ENCODE assay signal across 9 mouse cellular contexts in genomic region chr2:156838839-156839238, GRCm38 (mm10). TPM values are rescaled to one million over a fixed set of nuclear protein-coding genes. Genes with fewer than 3 reads are reported as not detected.
A peak's percentile ranks its signal among the peaks of the same experiment; 100 is the strongest.
DNase-seq lines count a peak whose midpoint lies in the region; ATAC-seq and TF ChIP-seq lines count a peak whose summit lies in the region.
"Had no signal": no experiment of that assay in that cellular context is flagged by ENCODE, and none has a peak within 500 bp of the region (broad histone marks: within the 10 kb centered on the region; RNA-seq: fewer than 3 reads in every experiment).

No protein-coding gene starts in this region.

- H3K9ac ChIP-seq in forebrain, postnatal 0 days, result no peak overlapping the region
- H3K9ac ChIP-seq in lung, postnatal 0 days (replicated peaks; ENCODE audit: low read depth), result no peak overlapping the region
- H3K9ac ChIP-seq in limb, embryonic 15.5 days, result 0 out of 2 replicates have a peak overlapping the region, but pooled peaks have one; percentile 85
- no peak overlapping the region for H3K9ac ChIP-seq in stomach, postnatal 0 days (ENCODE audit: low read length)

- no peak for TF ChIP-seq EP300 in lung, postnatal 0 days (IDR thresholded peaks at IDR 0.05)
- TF ChIP-seq EP300 in stomach, postnatal 0 days (optimal IDR thresholded peaks at IDR 0.05), result no peak

- H3K4me3 ChIP-seq in forebrain, embryonic 10.5 days, result peak overlapping the region; percentile 95
- no peak overlapping the region for H3K4me3 ChIP-seq in forebrain, postnatal 0 days (ENCODE audit: low read depth, low read length)
- H3K4me3 ChIP-seq in lung, postnatal 0 days (ENCODE audit: low read depth, low read length), result no peak overlapping the region
- H3K4me3 ChIP-seq in limb, embryonic 15.5 days, result peak overlapping the region; percentile 88
- no peak overlapping the region for H3K4me3 ChIP-seq in stomach, postnatal 0 days (ENCODE audit: low read depth, low read length)
- no peak overlapping the region for H3K4me3 ChIP-seq in layer of hippocampus, adult 2 months

- no peak for DNase-seq in forebrain, embryonic 10.5 days (ENCODE audit: extremely low spot score, low spot score)
- no peak for DNase-seq in forebrain, postnatal 0 days
- no peak for DNase-seq in lung, postnatal 0 days (ENCODE audit: low spot score)
- no peak for DNase-seq in lung, postnatal 14 days
- DNase-seq in stomach, postnatal 0 days (ENCODE audit: low spot score), result no peak
- no peak for DNase-seq in urinary bladder, postnatal 4 days (ENCODE audit: low spot score in 2 of 2)
- DNase-seq in layer of hippocampus, adult 2 months (ENCODE audit: low spot score in 2 of 2), result no peak
- DNase-seq: thymus, postnatal 36 days had no signal

- no peak for TF ChIP-seq CTCF in forebrain, postnatal 0 days (IDR thresholded peaks at IDR 0.05; ENCODE audit: low read depth)
- TF ChIP-seq CTCF in lung, postnatal 0 days (IDR thresholded peaks at IDR 0.05), result no peak
- TF ChIP-seq CTCF in stomach, postnatal 0 days (IDR thresholded peaks at IDR 0.05; ENCODE audit: low read depth), result no peak
- TF ChIP-seq CTCF in layer of hippocampus, adult 2 months (conservative IDR thresholded peaks at IDR 0.05), result no peak

- peaks cover 51% of the 10 kb centered on the region for H3K36me3 ChIP-seq in forebrain, embryonic 10.5 days (replicated peaks)
- no peaks in the 10 kb centered on the region for H3K36me3 ChIP-seq in forebrain, postnatal 0 days (ENCODE audit: insufficient read depth)
- H3K36me3 ChIP-seq in lung, postnatal 0 days (ENCODE audit: insufficient read depth, low read length), result no peaks in the 10 kb centered on the region
- H3K36me3 ChIP-seq in limb, embryonic 15.5 days, result peaks cover 29% of the 10 kb centered on the region
- H3K36me3 ChIP-seq in stomach, postnatal 0 days (ENCODE audit: control insufficient read depth, insufficient read depth, low read length), result no peaks in the 10 kb centered on the region

- peaks cover 4% of the 10 kb centered on the region; the same call in 1 of the 2 replicates for H3K9me3 ChIP-seq in forebrain, embryonic 10.5 days
- H3K9me3 ChIP-seq in forebrain, postnatal 0 days (ENCODE audit: low read length), result no peaks in the 10 kb centered on the region
- H3K9me3 ChIP-seq in lung, postnatal 0 days (ENCODE audit: low read length), result no peaks in the 10 kb centered on the region
- no peaks in the 10 kb centered on the region for H3K9me3 ChIP-seq in limb, embryonic 15.5 days
- no peaks in the 10 kb centered on the region for H3K9me3 ChIP-seq in stomach, postnatal 0 days (ENCODE audit: control insufficient read depth, low read length)

- no peak overlapping the region for H3K4me2 ChIP-seq in forebrain, postnatal 0 days (ENCODE audit: low read depth)
- H3K4me2 ChIP-seq in lung, postnatal 0 days (replicated peaks; ENCODE audit: low read depth, low read length), result no peak overlapping the region
- H3K4me2 ChIP-seq in limb, embryonic 15.5 days, result peak overlapping the region; percentile 79
- H3K4me2 ChIP-seq in stomach, postnatal 0 days (replicated peaks; ENCODE audit: low read depth), result peak overlapping the region; percentile 96; the same call in 1 of the 2 replicates

- peak overlapping the region; percentile 97 for H3K27ac ChIP-seq in forebrain, embryonic 10.5 days
- H3K27ac ChIP-seq in forebrain, postnatal 0 days (ENCODE audit: low read depth, low read length), result no peak overlapping the region
- H3K27ac ChIP-seq in lung, postnatal 0 days (ENCODE audit: low read length), result peak overlapping the region; percentile 85
- peak overlapping the region; percentile 96 for H3K27ac ChIP-seq in limb, embryonic 15.5 days
- peak overlapping the region; percentile 89; the same call in 1 of the 2 replicates for H3K27ac ChIP-seq in stomach, postnatal 0 days (replicated peaks)
- no peak overlapping the region for H3K27ac ChIP-seq in layer of hippocampus, adult 2 months

- no peak for ATAC-seq in forebrain, postnatal 0 days
- no peak for ATAC-seq in lung, postnatal 0 days
- ATAC-seq in limb, embryonic 15.5 days (ENCODE audit: insufficient number of reproducible peaks, low FRiP score, low TSS enrichment, low read depth), result no peak
- no peak for ATAC-seq in stomach, postnatal 0 days (ENCODE audit: low FRiP score, low TSS enrichment)

- WGBS in forebrain, embryonic 10.5 days, result 66% methylated on average over 6 of the region's 6 CpGs
- 61% methylated on average over 6 of the region's 6 CpGs for WGBS in forebrain, postnatal 0 days
- 55% methylated on average over 6 of the region's 6 CpGs for WGBS in lung, postnatal 0 days
- WGBS in limb, embryonic 15.5 days, result 59% methylated on average over 6 of the region's 6 CpGs
- WGBS in stomach, postnatal 0 days, result 64% methylated on average over 6 of the region's 6 CpGs

- H3K4me1 ChIP-seq in forebrain, embryonic 10.5 days, result peaks cover 45% of the 10 kb centered on the region
- no peaks in the 10 kb centered on the region for H3K4me1 ChIP-seq in forebrain, postnatal 0 days (ENCODE audit: insufficient read depth)
- peaks cover 21% of the 10 kb centered on the region for H3K4me1 ChIP-seq in lung, postnatal 0 days (ENCODE audit: insufficient read depth, low read depth, low read length)
- peaks cover 43% of the 10 kb centered on the region for H3K4me1 ChIP-seq in limb, embryonic 15.5 days
- peaks cover 12% of the 10 kb centered on the region; the same call in 1 of the 2 replicates for H3K4me1 ChIP-seq in stomach, postnatal 0 days (replicated peaks; ENCODE audit: control insufficient read depth, insufficient read depth)

- H3K27me3 ChIP-seq in forebrain, embryonic 10.5 days (ENCODE audit: poor library complexity, severe bottlenecking), result no peaks in the 10 kb centered on the region
- H3K27me3 ChIP-seq in forebrain, postnatal 0 days (ENCODE audit: insufficient read depth, low read length), result no peaks in the 10 kb centered on the region
- H3K27me3 ChIP-seq in lung, postnatal 0 days (replicated peaks; ENCODE audit: insufficient read depth, low read length), result no peaks in the 10 kb centered on the region
- H3K27me3 ChIP-seq in limb, embryonic 15.5 days, result no peaks in the 10 kb centered on the region
- no peaks in the 10 kb centered on the region for H3K27me3 ChIP-seq in stomach, postnatal 0 days (ENCODE audit: control insufficient read depth, insufficient read depth, low read length)

RNA-seq across cellular contexts. Expression of gene Tgif2, which starts 1.0 kb away (rescaled TPM):
- polyA plus RNA-seq in forebrain, embryonic 10.5 days (2016; fragmentation: Nextera tagmentation; extraction: Ambion mirVana), result 108 and 109 TPM in 2 replicates
- total RNA-seq in forebrain, postnatal 0 days (2014; rRNA removed), result 13.1 and 13.7 TPM in 2 replicates
- 8.7 and 9.3 TPM in 2 replicates for polyA plus RNA-seq in forebrain, postnatal 0 days (2015; fragmentation: Nextera tagmentation; extraction: Ambion mirVana)
- polyA plus RNA-seq in lung, postnatal 0 days (2015; fragmentation: Nextera tagmentation; extraction: Ambion mirVana), result 13.7 and 15.1 TPM in 2 replicates
- 49.2 and 52.7 TPM in 2 replicates for polyA plus RNA-seq in limb, embryonic 15.5 days (2015; fragmentation: Nextera tagmentation; extraction: Ambion mirVana)
- polyA plus RNA-seq in stomach, postnatal 0 days (2015; fragmentation: Nextera tagmentation; extraction: Ambion mirVana), result 11.9 and 13.3 TPM in 2 replicates
- total RNA-seq in layer of hippocampus, adult 2 months (2021), result 1 to 10 TPM in 1 of 2 experiments, under 1 TPM in 1; 0.77 to 1.4 TPM

RNA-seq across cellular contexts. Expression of gene 4930518I15Rik, which starts 18.9 kb away (rescaled TPM):
- 7.7 and 9.3 TPM in 2 replicates for polyA plus RNA-seq in forebrain, embryonic 10.5 days (2016; fragmentation: Nextera tagmentation; extraction: Ambion mirVana)
- total RNA-seq in forebrain, postnatal 0 days (2014; rRNA removed), result 1.00 and 2.5 TPM in 2 replicates
- 1.3 and 2.1 TPM in 2 replicates for polyA plus RNA-seq in forebrain, postnatal 0 days (2015; fragmentation: Nextera tagmentation; extraction: Ambion mirVana)
- 4.1 and 5.5 TPM in 2 replicates for polyA plus RNA-seq in lung, postnatal 0 days (2015; fragmentation: Nextera tagmentation; extraction: Ambion mirVana)
- polyA plus RNA-seq in limb, embryonic 15.5 days (2015; fragmentation: Nextera tagmentation; extraction: Ambion mirVana), result 6.6 and 9.2 TPM in 2 replicates
- polyA plus RNA-seq in stomach, postnatal 0 days (2015; fragmentation: Nextera tagmentation; extraction: Ambion mirVana), result 2.4 and 2.7 TPM in 2 replicates
- total RNA-seq in layer of hippocampus, adult 2 months (2021), result 1 to 10 TPM; 3.4 to 4.7 TPM

RNA-seq across cellular contexts. Expression of gene Rab5if, which starts 24.1 kb away (rescaled TPM):
- 185 and 186 TPM in 2 replicates for polyA plus RNA-seq in forebrain, embryonic 10.5 days (2016; fragmentation: Nextera tagmentation; extraction: Ambion mirVana)
- 123 TPM in 2 replicates for total RNA-seq in forebrain, postnatal 0 days (2014; rRNA removed)
- polyA plus RNA-seq in forebrain, postnatal 0 days (2015; fragmentation: Nextera tagmentation; extraction: Ambion mirVana), result 154 and 169 TPM in 2 replicates
- 271 and 290 TPM in 2 replicates for polyA plus RNA-seq in lung, postnatal 0 days (2015; fragmentation: Nextera tagmentation; extraction: Ambion mirVana)
- polyA plus RNA-seq in limb, embryonic 15.5 days (2015; fragmentation: Nextera tagmentation; extraction: Ambion mirVana), result 134 and 157 TPM in 2 replicates
- polyA plus RNA-seq in stomach, postnatal 0 days (2015; fragmentation: Nextera tagmentation; extraction: Ambion mirVana), result 221 and 227 TPM in 2 replicates
- total RNA-seq in layer of hippocampus, adult 2 months (2021), result 10 to 100 TPM; 89.3 to 92.1 TPM

RNA-seq across cellular contexts. Expression of gene Sla2, which starts 48.2 kb away (rescaled TPM):
- polyA plus RNA-seq in forebrain, embryonic 10.5 days (2016; fragmentation: Nextera tagmentation; extraction: Ambion mirVana), result 0.60 and 0.94 TPM in 2 replicates
- total RNA-seq in forebrain, postnatal 0 days (2014; rRNA removed), result not detected in 2 replicates
- polyA plus RNA-seq in forebrain, postnatal 0 days (2015; fragmentation: Nextera tagmentation; extraction: Ambion mirVana), result 0.14 and 0.19 TPM in 2 replicates
- polyA plus RNA-seq in lung, postnatal 0 days (2015; fragmentation: Nextera tagmentation; extraction: Ambion mirVana), result 0.49 and 0.65 TPM in 2 replicates
- 0.46 and 0.63 TPM in 2 replicates for polyA plus RNA-seq in limb, embryonic 15.5 days (2015; fragmentation: Nextera tagmentation; extraction: Ambion mirVana)
- 0.10 and 0.17 TPM in 2 replicates for polyA plus RNA-seq in stomach, postnatal 0 days (2015; fragmentation: Nextera tagmentation; extraction: Ambion mirVana)
- under 1 TPM; 0.31 to 0.34 TPM for total RNA-seq in layer of hippocampus, adult 2 months (2021)

Comparison
In these comparisons a context has a peak if more than half of its experiments do, and no peak if none do; other contexts are left out.
1. H3K27ac ChIP-seq: peak in forebrain, embryonic 10.5 days (single experiment), lung, postnatal 0 days (single experiment), limb, embryonic 15.5 days (single experiment) and stomach, postnatal 0 days (single experiment); none in forebrain, postnatal 0 days (single experiment) and layer of hippocampus, adult 2 months (single experiment).
2. H3K4me3 ChIP-seq: peak in forebrain, embryonic 10.5 days (single experiment) and limb, embryonic 15.5 days (single experiment); none in forebrain, postnatal 0 days (single experiment), lung, postnatal 0 days (single experiment), stomach, postnatal 0 days (single experiment) and layer of hippocampus, adult 2 months (single experiment).
3. H3K4me2 ChIP-seq: peak in limb, embryonic 15.5 days (single experiment) and stomach, postnatal 0 days (single experiment); none in forebrain, postnatal 0 days (single experiment) and lung, postnatal 0 days (single experiment).